Mouse (Mus musculus): ENCODE results near the gene Gbx2.

DNA sequence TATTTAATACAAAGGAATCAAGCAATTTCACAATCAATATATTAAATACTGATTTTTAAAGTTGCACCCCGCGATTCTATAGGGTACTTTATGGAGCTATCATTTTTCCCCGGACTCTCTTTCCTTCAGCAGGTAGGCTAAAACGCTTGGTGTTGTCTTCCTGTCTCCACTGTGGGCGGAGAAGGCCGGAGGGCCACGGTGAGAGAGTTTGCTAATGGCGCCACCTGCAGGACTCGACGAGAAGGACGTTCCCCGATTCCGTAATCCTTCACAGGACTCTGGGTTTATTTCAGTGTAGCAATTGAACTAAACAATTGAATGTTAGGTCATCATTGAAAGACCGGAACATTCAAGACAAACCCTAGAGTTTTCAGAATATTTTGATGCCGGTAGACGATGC is 12.2 kb upstream of the Gbx2 start:
- TF ChIP-seq CTCF (IDR thresholded peaks at IDR 0.05; ENCODE audit: low read depth, low read length) (no peak), GATA1 (IDR thresholded peaks at IDR 0.05; ENCODE audit: borderline replicate concordance, low read length) (no peak), TAL1 (conservative IDR thresholded peaks at IDR 0.05; ENCODE audit: low read depth, low read length) (no peak), GATA2 (IDR thresholded peaks at IDR 0.05; ENCODE audit: borderline replicate concordance, low read depth, low read length) (no peak), POLR2AphosphoS5 (IDR thresholded peaks at IDR 0.05; ENCODE audit: insufficient replicate concordance, low read depth, low read length) (no peak)

Data from G1E (cell line).